Mouse (Mus musculus): ENCODE measurements at regions not wholly inside any gene's neighbourhood (a gene's known extent, or its start where the extent isn't known, plus 50 kb on each side); places are given as distances from the start of the nearest gene placed in this dataset.

DNA sequence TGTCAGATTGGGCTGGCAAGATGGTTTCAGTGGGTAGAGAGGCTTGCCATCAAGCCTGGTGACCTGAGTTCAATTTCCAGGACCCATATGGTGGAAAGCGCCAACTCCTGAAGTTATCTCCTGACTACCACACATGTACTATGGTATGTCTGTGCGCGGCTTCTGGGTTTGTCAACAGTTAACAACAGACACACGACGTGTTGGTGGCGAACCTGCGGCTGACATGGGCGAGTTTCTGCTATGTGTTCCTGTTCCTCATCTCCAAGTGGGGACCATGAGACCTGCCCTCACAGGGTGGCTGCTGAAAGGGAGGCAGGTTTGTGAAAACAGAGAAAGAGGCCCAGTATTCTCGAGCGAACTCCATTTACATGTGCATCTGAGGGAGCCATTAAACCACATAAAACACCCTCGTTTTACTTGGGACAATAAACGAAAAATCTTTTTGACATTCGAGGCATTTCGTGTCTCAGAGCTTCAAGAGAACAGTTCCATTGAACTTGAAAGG, 210.0 kb upstream of the Kazn start:
- no peak for TF ChIP-seq CTCF (IDR thresholded peaks at IDR 0.05; ENCODE audit: low read depth, low read length)
- no peak for TF ChIP-seq POLR2A (IDR thresholded peaks at IDR 0.05; ENCODE audit: borderline replicate concordance, low read depth, low read length)
- H3K27ac ChIP-seq (ENCODE audit: insufficient read depth, low read depth, low read length) = no peak overlapping the region
- no peaks in the 10 kb centered on the region for H3K4me1 ChIP-seq (ENCODE audit: control insufficient read depth, insufficient read depth, low read length)
- H3K4me3 ChIP-seq (ENCODE audit: insufficient read depth, low read length) = no peak overlapping the region

DNA sequence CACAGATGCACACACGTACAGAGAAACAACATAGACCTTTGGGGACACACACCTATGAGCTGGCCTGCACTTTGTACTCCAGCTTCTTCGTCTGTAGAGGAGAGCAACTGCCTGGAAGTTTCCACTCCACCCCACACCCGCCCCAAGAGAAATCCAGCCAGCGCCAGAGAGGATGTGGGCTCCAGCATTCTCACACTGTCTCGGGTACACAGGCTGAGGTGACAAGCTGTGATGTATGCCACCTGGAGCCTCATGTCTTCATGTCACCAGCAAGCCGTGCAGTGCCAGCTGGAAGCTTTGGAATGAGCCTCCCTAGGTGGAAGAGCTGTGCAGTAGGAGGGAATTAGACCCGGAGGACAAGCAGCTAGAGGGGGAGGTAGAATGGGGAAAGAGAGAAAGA, 208.3 kb upstream of the Kazn start:
- TF ChIP-seq POLR2A (IDR thresholded peaks at IDR 0.05; ENCODE audit: borderline replicate concordance, low read depth, low read length) (no peak), CTCF (IDR thresholded peaks at IDR 0.05; ENCODE audit: low read depth, low read length) (no peak)
- Histone ChIP-seq H3K27ac (ENCODE audit: insufficient read depth, low read depth, low read length) (no peak overlapping the region), H3K4me3 (ENCODE audit: insufficient read depth, low read length) (no peak overlapping the region), H3K4me1 (ENCODE audit: control insufficient read depth, insufficient read depth, low read length) (no peaks in the 10 kb centered on the region)

DNA sequence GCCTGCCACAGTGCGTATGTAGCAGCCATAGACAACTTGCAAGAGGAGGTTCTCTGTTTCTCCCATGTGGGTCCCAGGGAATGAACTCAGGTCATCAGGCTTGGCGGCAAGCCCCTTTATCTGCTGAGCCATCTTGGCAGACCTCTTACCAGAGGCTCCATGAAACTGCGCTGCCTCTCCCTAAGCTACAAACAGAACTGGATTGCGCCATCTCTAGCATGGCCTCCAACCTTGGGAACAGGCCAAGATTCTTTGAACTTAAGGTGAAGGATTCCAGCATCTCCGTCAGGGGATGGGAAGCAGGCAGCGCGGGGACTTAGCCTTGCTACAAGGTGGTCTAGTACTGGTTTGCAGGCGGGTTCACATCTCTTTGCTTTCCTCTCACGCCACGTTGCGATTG, 201.8 kb upstream of the Kazn start:
- TF ChIP-seq CTCF (IDR thresholded peaks at IDR 0.05; ENCODE audit: low read depth, low read length) (no peak), POLR2A (IDR thresholded peaks at IDR 0.05; ENCODE audit: borderline replicate concordance, low read depth, low read length) (no peak)
- Histone ChIP-seq H3K27ac (ENCODE audit: insufficient read depth, low read depth, low read length) (no peak overlapping the region), H3K4me3 (ENCODE audit: insufficient read depth, low read length) (no peak overlapping the region), H3K4me1 (ENCODE audit: control insufficient read depth, insufficient read depth, low read length) (no peaks in the 10 kb centered on the region)

DNA sequence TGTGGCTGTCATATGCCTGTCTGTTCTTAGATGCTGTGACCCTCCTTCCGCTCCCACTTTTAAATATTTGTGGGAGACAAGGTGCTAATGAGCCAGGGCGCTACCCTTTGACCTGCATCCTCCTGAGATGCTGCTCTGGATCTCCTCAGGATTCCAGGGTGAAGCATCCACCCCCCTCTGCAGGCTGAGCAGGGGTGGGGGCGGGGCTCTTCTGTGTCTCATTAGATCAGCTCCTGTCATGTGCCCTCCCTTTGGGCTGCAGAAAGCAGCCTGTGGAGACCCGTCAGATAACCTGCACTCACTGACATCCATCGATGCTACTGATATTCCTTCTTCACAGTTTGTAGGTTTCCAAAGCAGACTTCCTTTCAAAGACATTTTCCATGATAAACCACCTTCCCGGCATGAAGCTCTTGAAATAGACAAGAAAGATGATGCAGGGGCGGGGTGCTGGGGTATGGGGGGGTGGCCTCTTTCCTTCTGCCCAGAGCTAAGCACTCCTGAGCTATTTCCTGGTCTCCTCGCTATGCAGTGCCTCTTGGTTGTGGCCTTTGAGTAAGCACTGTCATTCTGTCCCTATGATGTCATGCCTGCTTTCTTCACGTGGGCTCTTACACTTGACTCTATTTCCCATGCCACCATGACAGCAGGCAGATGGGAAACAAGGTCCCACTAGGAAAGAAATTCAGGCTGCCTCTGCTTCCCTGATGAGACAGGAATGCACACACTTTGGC, 200.4 kb upstream of the Kazn start:
- Histone ChIP-seq H3K27ac (ENCODE audit: insufficient read depth, low read depth, low read length) (no peak overlapping the region), H3K4me3 (ENCODE audit: insufficient read depth, low read length) (no peak overlapping the region)

DNA sequence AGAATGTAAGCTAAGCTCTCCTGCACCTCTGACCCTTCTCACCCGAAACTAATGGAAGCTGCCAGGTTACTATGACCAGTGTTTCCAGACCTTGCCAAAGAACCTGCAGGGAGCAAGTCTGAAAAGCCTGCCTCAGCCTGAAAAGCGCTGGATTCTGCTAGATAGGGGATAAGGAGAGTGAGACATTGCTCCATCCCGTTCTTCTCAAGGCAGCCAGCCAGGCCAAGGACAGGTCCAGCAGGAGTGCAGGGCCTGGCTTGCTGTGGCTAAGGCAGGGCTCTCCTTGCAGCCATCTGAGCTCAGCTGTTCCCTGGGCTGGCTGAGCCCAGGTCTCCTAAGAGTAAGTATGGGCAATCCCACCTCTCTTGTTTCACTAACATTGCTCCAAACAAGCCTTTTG, 185.4 kb upstream of the Kazn start:
- no peak overlapping the region for H3K4me3 ChIP-seq (ENCODE audit: insufficient read depth, low read length)
- TF ChIP-seq CTCF (IDR thresholded peaks at IDR 0.05; ENCODE audit: low read depth, low read length) = no peak
- TF ChIP-seq POLR2A (IDR thresholded peaks at IDR 0.05; ENCODE audit: borderline replicate concordance, low read depth, low read length) = no peak
- H3K4me1 ChIP-seq (ENCODE audit: control insufficient read depth, insufficient read depth, low read length) = no peaks in the 10 kb centered on the region
- H3K27ac ChIP-seq (ENCODE audit: insufficient read depth, low read depth, low read length) = no peak overlapping the region

More for the DNA sequence above, 200.4 kb upstream of the Kazn start:
- TF ChIP-seq CTCF (IDR thresholded peaks at IDR 0.05; ENCODE audit: low read depth, low read length) (no peak), POLR2A (IDR thresholded peaks at IDR 0.05; ENCODE audit: borderline replicate concordance, low read depth, low read length) (no peak)
- no peaks in the 10 kb centered on the region for H3K4me1 ChIP-seq (ENCODE audit: control insufficient read depth, insufficient read depth, low read length)

DNA sequence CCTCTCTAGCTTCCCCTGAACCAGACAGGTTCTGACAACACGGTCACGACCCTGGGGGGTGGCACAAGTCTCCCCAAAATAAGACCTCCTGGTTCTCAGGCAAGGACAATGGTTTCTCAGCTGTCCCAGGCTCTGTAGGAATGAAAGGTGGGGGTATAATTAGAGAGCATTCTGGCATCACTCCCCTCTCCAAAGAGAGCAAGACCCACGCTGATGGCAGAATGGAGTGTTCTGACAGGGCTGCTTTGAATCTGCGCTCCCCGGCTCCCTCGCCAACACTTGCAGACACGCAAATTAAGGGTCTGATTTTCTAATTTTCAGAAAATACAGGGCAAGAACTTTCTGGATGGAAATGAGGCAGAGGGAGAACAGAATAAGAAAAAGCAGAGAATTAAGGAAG, 181.2 kb upstream of the Kazn start:
- no peaks in the 10 kb centered on the region for H3K4me1 ChIP-seq (ENCODE audit: control insufficient read depth, insufficient read depth, low read length)
- no peak overlapping the region for H3K27ac ChIP-seq (ENCODE audit: insufficient read depth, low read depth, low read length)
- TF ChIP-seq POLR2A (IDR thresholded peaks at IDR 0.05; ENCODE audit: borderline replicate concordance, low read depth, low read length) = no peak
- no peak for TF ChIP-seq CTCF (IDR thresholded peaks at IDR 0.05; ENCODE audit: low read depth, low read length)
- H3K4me3 ChIP-seq (ENCODE audit: insufficient read depth, low read length) = no peak overlapping the region

DNA sequence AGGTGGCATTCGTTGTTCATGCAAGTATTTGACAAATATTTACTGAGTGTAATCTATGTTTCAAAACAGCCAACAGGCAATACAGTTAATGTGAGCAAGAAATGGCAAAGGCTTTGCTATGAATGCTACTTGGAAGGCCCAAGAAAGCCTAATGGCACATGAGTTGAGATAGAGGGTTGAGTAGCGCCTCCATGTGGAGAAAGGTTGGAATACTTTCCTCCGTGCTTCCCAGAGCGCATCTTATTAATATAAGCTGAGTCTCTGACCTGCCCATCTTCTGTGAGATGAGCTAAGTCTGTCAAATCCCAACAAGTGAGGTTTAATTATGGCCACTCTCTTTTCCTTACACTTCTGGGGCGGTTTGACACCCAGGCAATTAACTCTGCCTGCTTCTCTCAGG, 175.7 kb upstream of the Kazn start:
- no peaks in the 10 kb centered on the region for H3K4me1 ChIP-seq (ENCODE audit: control insufficient read depth, insufficient read depth, low read length)
- H3K27ac ChIP-seq (ENCODE audit: insufficient read depth, low read depth, low read length) = no peak overlapping the region
- TF ChIP-seq CTCF (IDR thresholded peaks at IDR 0.05; ENCODE audit: low read depth, low read length) (no peak), POLR2A (IDR thresholded peaks at IDR 0.05; ENCODE audit: borderline replicate concordance, low read depth, low read length) (no peak)
- no peak overlapping the region for H3K4me3 ChIP-seq (ENCODE audit: insufficient read depth, low read length)

DNA sequence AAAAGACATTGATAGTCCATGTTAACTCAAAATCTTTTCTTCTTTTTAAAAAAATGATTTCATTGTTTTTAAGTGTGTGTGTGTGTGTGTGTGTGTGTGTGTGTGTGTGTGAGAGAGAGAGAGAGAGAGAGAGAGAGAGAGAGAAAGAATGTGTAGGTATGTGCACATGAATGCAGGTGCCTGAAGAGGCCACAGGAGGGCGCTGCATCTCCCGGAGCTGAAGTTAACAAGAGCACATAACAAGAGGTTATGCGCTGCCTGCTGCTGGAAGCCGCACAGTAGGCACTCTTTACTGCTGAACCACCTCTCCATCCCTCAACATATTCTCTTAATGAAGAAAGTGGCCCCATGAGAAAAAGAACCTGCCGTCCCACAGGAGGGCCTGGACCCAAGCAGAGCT, 172.6 kb upstream of the Kazn start:
- no peak overlapping the region for H3K27ac ChIP-seq (ENCODE audit: insufficient read depth, low read depth, low read length)
- no peak overlapping the region for H3K4me3 ChIP-seq (ENCODE audit: insufficient read depth, low read length)
- no peaks in the 10 kb centered on the region for H3K4me1 ChIP-seq (ENCODE audit: control insufficient read depth, insufficient read depth, low read length)
- TF ChIP-seq CTCF (IDR thresholded peaks at IDR 0.05; ENCODE audit: low read depth, low read length) (no peak), POLR2A (IDR thresholded peaks at IDR 0.05; ENCODE audit: borderline replicate concordance, low read depth, low read length) (no peak)

DNA sequence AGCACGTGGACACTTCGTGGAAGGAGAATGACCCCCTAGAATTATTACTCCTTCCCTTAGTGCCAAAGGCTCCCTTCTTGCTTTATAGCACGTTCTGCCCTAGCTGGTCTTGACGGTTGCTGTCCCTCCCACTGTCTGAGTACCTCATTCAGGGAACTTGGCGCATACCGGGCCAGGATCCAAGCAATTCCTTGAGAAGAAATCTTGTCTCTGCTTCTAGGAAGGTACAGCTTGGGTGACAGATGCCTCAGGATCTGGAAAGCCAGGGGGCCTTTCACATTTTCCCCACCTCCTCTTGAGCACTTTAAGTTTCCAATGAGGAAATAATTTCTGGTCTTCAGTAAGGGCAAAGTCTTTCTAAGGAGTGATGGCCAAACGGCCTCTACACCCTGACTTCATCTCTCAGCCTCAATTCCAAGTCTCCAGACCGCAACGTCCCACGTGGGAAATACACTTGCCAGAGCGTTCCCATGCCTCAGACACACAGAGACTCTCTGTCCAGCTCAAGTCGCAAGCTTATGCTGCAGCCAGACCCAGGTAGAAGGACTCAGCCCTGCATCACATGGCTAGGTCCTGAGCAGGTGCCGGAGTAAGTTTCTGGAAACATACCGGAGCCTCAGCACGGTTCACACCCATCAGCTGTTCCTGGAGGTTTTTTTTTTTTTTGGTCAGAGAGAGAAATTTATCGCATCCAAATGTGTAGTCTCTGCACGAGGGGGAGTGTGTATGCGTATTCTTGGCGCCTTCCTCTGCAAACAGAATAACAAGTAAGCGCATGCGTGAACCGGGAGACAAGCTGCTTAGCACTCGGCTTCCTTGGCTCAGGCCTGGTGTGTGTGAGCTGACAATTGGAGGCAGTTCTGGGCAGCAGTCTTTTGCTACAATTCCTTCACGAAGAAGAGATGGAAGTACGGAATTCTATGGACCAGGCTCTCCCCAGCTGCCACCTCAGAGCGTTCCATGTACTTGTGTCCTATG, 171.7 kb upstream of the Kazn start:
- TF ChIP-seq POLR2A (IDR thresholded peaks at IDR 0.05; ENCODE audit: borderline replicate concordance, low read depth, low read length) (no peak), CTCF (IDR thresholded peaks at IDR 0.05; ENCODE audit: low read depth, low read length) (no peak)
- H3K27ac ChIP-seq (ENCODE audit: insufficient read depth, low read depth, low read length) = no peak overlapping the region
- no peaks in the 10 kb centered on the region for H3K4me1 ChIP-seq (ENCODE audit: control insufficient read depth, insufficient read depth, low read length)
- no peak overlapping the region for H3K4me3 ChIP-seq (ENCODE audit: insufficient read depth, low read length)

DNA sequence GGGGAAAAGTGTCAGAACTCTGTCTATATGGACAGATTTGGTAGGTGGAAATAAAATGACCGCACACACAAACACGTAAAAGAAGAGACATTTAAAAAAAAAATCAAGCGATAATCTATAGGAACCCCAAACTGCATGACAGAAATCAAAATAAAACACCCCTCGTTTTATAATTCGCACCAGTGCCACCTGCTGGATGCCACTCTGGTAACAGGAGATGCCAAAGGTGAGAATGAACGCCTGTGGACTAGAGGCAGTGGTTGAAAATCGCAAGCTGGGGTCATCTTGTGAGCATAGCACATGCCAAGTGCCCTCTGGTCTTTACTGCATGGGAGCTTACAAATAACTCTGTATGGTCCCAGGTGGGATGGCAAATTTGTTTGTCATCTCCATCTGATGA, 158.7 kb upstream of the Kazn start:
- no peaks in the 10 kb centered on the region for H3K4me1 ChIP-seq (ENCODE audit: control insufficient read depth, insufficient read depth, low read length)
- H3K4me3 ChIP-seq (ENCODE audit: insufficient read depth, low read length) = no peak overlapping the region
- TF ChIP-seq CTCF (IDR thresholded peaks at IDR 0.05; ENCODE audit: low read depth, low read length) = no peak
- no peak for TF ChIP-seq POLR2A (IDR thresholded peaks at IDR 0.05; ENCODE audit: borderline replicate concordance, low read depth, low read length)
- H3K27ac ChIP-seq (ENCODE audit: insufficient read depth, low read depth, low read length) = no peak overlapping the region
